Mouse (Mus musculus) WW6 (cell line): Measurements from ENCODE around the gene Zc3h7a.
"Not testable (repeated sequence)": the region's sequence is repeated elsewhere in the genome, so short reads cannot be mapped to it uniquely, and the experiment has no call there.

Experiments used
- DNase-seq: peaks from one replicate; pipeline ENCODE4 v3.0.0-alpha.2; 2013; ENCODE audit warnings: low read depth, low spot score

Gene Zc3h7a

DNA sequence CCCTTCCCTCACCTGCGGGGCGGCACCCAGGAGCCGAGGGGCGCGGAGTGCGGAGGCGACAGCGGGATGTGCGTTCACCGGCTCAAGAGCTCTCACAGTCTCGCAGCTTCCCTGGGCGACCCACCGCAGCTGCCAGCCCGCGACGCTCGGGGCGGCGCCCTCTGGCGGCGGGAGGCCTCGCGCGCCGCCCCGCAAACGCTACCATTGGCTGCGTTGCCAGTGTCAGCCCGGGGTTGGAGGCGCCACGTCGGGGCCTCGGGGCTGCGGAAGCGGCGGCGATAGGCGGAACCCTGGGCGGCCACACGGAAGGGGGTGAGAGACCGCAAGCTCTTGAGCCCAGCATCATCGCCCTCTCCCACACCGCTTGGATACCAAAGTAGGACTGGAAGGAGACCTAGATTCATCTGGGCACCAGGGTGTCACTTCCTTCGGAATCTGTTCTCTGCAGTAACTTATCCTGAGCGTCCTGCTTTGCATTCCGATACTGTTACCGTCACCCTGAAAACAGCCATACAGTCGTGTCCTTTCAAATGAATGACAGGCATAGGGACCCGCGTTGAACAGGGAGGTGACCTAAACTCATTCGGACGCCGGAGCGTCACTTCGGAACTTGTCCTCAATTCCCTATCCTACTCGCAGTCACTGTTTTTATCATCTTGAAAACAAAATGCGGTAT is at the start of gene Zc3h7a:
Zc3h7a (minus strand) TSS at position 186 of the 676 bp plus-strand sequence.
- DNase-seq = peak; percentile 67

DNA sequence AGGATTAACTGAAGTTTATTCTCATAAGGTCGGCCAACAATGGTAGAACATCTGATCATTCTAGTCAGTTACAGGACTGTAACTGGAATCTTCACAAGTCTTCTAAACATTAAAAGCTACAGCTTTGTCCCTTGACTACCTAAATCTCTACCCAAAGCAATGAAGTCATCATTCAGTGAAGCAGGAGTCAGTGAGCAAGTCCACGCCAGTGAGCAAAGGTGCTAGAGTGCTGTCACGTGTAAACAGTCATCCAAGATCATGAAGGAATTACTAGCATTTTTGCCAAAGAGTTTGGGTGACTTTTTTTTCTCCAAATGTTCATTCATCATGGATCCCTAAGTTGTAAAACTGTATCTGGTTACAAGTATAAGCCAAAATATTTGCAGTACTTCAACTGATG is 41.6 kb upstream of the Zc3h7a start:
- DNase-seq = no peak

GRCm38 (mm10) chr16:11203600-11204390 is 27.6 kb upstream of the Zc3h7a start:
- DNase-seq = no peak

DNA sequence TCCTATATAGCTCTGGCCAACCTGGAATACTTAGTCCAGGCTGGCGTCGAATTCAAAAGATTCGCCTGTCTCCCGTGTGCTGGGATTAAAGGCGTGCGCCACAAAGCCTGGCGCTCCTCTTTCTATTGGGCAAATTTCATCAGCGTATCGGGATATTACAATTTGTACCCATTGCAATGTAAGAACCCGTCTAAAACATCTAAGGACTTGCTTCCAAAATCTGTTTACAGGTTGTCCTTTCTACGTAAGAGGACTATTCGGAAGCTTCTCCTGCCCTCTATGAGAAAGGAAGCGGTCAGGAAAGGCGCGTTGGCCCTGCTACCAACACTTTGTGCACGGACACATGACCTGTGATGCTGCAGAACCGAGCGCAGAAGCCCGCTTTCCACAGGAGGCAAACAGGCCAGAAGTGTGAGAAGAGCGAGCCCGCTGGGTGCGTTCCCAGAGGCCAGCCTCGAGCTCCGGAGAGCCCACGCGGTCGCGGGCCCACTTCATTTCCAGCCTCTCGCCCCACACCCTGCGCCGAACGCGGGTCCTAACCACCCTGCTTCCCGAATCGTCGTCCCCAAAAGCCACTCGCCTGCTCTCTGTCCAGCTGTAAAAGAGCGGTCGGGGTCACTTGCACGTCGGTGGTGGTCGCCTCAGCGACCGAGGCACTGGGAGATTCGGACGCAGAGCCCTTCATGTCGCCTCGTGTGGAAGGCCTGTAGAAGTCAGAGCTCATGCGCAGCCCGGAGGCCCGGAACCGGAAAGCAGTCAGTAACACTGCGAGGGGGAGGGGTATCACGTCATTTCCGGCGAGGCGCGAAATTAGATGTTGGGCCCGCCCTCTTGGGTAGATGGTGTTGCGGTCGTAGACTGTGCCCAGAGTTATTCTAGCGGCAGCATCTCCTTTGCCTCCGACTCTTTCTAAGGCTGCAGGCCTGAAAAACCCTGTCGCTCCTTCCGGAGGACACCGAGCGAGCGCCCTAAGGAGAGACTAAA is 26.7 kb upstream of the Zc3h7a start, which contains the start of gene Rsl1d1:
Rsl1d1 (minus strand) TSS at position 761 of the 984 bp plus-strand sequence.
- DNase-seq = peak; percentile 84

DNA sequence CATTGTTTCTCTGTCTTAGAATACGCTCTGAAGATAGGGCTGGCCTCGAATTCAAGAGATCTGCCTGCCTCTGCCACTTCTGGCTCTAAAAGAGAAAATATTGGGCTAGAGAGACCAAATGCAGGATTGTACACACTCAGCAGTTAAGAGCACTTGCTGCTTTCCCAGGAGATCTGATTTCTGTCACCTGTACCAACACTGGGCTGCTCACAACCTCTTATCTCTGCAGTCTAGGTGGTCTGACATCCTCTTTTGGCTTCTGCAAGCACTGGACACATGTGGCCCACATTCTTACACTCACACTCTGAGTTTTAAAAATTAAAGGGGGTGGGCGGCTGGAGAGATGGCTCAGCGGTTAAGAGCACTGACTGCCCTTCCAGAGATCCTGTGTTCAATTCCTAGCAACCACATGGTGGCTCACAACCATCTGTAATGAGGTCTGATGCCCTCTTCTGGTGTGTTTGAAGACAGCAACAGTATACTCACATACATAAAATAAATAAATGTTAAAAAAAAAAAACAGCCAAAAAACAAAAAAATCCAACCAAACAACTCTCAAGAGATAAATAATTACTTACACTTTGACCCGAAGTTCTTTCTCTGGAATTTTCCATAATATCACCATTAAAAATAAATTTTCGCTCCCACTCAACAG is 25.7 kb upstream of the Zc3h7a start:
- DNase-seq = no peak

DNA sequence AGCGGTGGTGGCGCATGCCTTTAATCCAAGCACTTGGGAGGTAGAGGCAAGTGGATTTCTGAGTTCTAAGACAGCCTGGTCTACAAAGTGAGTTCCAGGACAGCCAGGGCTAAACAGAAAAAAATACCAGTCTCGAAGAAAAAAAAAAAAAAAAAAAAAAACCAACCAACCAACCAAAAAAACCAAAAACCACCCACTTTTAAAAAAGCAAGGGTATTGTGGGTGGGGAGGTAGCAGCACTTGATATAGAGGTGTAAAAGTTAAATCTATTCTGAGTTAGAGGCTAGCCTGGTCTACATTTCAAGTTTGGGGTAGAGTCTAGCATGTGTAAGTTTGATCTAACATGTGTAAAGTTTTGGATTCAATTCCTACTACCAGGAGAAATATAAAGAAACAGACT is 24.1 kb upstream of the Zc3h7a start:
- DNase-seq = no peak

DNA sequence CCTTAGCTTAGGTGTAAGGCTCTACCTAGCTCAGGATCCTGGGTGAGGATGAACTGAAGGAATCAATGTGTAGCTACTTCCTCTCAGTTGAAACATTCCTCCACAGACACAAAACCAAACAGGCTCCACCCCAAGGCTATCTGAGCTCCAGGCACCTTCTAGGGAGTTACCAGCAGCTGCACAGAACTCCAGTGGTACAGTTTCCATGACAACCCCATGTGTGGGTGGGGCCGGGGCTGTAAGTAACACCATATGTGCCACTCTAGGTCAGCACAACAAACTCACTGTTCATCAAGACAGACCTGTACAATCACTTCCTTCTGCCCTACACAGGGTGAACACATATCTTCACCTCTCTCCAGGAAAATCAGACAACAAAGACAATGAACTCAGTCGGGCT is 22.3 kb upstream of the Zc3h7a start:
- DNase-seq = no peak

DNA sequence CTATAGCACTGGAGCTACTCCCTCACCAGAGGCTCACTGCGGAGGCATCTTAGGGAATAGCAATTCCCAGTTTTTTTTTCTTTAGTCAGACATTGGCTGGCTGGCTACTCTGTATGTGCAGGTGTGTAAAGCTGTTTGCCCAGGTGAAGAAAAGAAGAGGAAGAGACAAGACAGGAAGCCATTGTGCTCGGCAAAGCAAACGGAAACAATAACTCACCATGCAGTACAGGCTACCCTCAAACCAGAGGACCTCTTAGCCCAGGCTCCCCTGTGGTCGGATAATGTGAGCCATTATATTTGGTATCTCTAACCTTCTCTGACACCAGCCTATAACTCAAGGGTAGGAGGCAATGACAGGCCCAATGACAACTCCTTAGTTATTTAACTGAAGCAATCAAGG is 20.9 kb upstream of the Zc3h7a start:
- DNase-seq = no peak

GRCm38 (mm10) chr16:11193231-11193630 is 17.0 kb upstream of the Zc3h7a start:
- no peak for DNase-seq

DNA sequence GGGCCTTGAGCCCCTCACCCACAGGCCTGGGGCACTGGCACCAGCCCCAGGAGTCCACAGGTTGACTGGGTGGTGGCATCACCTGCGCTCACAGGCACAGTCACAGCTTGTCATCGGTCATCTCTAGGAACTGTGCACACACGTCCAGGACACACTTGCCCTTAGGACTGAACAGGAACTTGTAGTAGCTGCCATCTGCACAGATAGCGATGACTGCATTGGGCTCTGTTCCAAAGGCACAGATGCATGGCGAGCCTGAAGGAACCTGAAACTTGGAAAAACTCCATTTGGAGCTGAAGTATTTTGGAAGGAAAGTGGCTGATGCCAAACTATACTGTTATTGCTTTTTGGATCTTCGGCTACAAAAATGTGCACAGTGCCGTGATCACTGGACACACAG is 14.0 kb upstream of the Zc3h7a start:
- DNase-seq = no peak

DNA sequence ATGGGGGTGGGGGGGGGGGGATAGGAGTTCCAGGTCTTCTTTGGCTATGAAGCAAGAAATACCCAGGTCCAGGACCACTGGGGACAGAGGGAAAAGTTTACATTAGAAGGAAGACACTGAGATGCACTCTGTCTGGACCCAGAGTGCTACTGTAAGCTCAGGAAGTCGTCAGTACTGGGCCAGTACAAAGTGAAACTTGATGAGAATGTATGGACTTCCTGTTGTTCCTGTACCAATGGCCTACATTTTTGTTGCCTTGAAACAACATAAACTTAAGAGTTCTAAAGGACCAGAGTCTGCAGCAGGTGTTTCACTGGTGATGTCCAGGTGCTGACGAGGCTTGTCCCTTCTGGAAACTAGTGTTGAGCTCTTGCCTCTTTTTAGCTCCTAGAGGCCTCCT is 1.2 kb upstream of the Zc3h7a start:
- DNase-seq = no peak

DNA sequence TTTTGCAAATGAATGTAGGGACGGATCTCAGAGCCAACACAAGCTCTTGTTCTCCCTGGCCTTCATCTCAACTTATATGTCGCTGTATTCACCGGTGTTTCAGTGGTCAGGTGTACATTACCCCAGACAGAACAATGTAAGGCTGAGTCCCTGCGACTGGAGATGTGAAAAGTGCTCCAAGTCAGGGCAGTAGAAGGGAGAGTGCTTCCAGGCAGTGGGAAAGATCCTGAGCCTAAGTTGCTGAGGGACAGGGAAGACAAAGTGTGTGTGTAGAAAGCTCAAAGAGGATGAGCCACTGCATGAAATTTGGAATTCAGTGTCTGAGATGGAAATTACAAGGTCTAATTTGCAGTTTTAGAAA is 671 bp upstream of the Zc3h7a start:
- DNase-seq = no peak

DNA sequence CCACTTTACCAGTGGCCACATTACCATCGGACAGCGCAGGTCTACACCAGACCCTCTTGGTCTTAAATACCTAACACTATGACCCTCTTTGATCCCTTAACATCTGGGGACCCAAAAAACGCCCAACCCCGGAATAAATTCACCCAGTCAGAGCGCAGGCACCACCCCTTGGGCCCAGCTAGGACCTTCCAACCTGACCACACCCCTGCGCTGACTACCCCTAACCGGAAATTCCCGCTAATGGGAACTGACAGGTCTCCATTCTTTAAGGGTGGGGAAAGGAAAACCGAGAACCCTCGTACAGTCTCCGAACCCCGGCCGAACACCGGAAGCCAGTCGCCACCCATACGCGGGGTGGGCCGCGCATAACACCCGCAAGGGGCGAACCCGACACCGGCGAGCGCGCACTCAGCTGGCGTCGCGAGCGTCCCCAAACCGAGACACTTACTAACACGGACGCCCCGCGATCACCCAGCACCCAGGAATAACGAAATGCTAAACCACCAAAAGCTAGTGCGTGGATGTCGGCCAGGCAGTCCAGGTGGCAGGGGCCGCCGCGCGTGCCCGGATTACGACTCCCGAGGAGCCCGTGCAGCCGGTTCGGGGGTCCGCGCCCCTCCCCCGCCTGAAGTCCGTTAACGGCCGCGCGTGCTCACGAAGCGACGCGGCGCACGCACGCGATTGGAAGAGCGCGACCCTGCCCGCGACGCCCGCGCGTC is 545 bp downstream of the Zc3h7a start:
- peak; percentile 38 for DNase-seq

- DNase-seq = no peak
These were observed 1.1 kb downstream of the Zc3h7a start for GRCm38 (mm10) chr16:11175100-11175488.

DNA sequence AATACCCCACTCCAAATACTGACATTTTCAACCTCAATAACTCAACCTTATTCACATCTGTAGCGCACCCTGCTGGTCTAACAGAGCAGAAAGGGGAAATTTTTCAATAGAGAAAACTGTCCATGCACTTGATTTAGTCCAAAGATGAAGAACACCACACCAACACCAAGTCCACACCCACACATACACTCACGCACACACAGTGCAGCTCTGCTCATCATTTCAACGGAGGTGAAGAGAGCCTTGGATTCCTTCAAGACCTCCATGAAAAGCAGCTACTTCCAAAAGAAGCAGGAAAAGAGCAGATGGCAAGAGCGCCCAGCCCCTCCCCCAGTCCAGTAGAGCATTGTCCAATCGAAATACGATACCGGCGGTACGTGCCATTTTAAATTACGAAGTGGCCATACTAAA is 1.5 kb downstream of the Zc3h7a start:
- no peak for DNase-seq

- no peak for DNase-seq
These were observed 4.5 kb downstream of the Zc3h7a start for GRCm38 (mm10) chr16:11171679-11172078.

GRCm38 (mm10) chr16:11166431-11166830 is 9.8 kb downstream of the Zc3h7a start:
- no peak for DNase-seq

- no peak for DNase-seq
These were observed 11.4 kb downstream of the Zc3h7a start for GRCm38 (mm10) chr16:11164695-11165255.

- not testable (repeated sequence) for DNase-seq
These were observed 18.5 kb downstream of the Zc3h7a start for GRCm38 (mm10) chr16:11157721-11158120.

DNA sequence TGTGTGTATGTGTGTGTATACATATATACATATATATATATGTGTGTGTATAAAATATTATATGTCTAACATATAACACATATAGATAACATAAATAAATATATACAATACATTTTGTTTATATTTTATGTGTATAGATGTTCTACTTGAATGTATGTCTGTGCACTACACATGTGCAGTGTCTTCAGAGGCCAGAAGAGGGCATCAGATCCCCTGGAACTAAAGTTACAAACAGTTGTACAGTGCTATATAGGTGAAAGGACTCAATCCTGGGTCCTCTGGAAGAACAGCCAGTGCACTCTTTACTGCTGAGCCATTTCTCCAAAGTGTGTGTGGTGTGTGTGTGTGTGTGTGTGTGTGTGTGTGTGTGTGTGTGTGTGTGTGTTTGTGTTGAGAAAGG is 21.7 kb downstream of the Zc3h7a start:
- DNase-seq = no peak
